Mouse (Mus musculus) central nervous system, embryonic 18 days (tissue): ENCODE results near the gene Rpl37. TPM values are rescaled to one million over a fixed set of nuclear protein-coding genes. Genes with fewer than 3 reads are reported as not detected.

Experiments
- polyA plus RNA-seq: library from polyadenylated mRNA; depleted of rRNA; stranded (reverse); fragments of >200 nt; gene quantifications from 2 replicates; pipeline ENCODE4 v1.2.3, GENCODE M21; 2012; rRNA removed

The Rpl37 gene
- polyA plus RNA-seq = 1,341 and 1,479 TPM in 2 replicates

DNA sequence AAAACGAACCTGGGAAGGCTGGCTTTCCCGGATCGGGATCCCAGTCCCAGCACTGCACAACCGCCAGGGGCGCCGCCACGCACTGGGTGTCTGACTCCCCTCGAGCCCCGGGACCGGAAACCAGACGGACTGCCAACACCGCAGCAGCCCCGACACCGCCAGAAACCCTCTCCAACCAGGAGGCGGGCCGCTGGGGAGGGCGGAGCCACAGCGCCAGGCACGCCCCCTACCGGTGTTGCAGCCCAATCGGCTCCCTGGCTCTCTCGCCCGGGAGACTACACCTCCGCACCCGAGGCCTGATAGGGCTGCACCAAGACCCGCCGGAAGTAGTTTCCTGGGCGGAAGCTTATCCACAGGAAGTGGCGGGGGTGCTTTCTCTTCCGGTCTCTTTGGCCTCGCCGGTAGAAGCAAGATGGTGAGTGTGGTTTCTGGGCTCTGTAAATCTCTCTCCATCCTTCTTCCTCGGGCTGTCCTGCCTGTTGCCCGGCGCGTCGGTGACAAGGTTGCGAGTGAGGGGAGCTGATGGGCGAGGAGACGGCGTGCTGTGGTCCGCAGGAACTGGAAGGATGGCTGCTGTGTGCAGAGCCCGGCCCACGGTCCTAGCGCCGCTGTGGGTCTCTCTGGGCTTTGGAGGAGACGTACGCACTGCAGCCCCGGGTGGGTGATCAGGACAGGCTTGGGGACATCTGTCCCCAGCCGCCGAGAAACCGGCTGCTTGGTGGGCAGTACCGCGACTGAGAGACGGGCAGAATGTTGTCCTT is at the start of gene Rpl37:
TSS of gene Rpl37 (plus strand) at position 376 of the 761 bp plus-strand sequence.

DNA sequence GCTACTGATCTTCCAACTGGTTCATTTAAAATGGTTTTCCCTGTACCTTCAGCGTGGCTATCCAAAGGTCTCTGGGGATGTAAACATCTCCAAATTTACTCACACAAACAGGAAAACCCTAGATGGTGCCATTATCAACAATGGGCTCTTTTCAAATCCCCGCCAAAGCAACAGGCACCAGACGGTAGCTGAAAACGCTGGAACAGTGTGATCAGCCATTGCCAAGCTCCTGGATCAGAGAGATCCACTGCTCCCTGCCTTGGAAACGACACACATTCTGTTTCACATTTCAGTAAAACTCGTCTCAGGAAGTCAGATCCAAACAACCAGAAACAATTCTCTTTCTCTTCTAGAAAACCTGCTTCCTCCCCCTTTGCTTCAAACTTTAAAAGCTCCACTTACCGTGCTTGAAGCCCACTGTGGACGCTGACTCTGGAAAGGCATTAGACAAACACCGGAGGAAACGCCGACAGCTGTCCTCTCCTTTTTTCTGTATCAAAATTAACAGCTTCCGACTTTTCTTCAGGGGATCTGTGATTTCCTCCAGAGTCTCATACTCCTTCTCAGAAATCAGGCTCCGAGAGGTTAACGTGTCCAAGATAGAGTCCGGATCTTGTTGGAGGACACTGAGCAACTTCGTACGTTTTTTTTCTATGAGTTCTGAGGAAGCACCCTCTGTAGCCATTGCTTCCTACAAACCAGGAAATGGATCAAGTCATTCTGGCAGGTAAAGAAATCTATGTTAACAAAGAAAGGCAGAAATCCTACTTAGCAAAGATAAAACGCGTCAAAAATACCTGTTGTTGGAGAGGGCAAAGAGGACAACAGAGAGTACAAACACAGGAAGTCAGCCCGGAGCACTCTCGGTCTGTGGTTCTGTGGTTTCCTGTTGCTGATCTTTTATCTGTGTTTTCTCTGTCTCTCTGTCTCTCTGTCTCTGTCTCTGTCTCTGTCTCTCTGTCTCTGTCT is 8.5 kb upstream of the Rpl37 start, which contains the start of gene Card6:
TSS of gene Card6 (minus strand) at position 854 of the 969 bp plus-strand sequence.

DNA sequence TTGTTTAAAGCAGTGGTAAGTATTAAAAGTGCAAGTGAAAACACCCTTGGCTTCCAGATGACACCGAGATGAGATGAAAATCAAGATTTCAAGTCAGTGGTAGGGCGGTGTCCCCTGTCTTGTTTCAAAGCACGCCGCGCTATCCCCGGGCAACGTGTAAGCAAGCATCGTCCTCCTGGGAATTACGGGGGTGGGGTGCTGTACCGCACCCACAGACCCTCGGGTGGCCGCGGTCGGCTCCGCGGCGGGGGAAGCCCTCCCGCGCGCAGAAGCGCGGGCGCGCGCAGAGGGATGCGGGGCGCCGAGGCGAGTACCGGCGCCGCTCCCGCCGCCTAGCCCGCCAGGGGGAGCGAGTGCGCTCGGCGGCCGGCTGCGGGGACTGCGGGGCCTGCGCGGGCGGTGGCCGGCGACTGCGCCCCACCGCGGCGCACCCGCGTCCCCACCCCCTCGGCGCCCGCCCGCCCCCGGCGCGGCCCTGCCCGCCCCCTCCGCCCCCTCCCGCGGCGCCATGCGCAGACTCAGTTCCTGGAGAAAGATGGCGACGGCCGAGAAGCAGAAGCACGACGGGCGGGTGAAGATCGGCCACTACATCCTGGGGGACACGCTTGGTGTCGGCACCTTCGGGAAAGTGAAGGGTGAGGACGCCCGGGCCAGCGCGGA is 27.0 kb downstream of the Rpl37 start, which contains the start of gene Prkaa1:
TSS of gene Prkaa1 (plus strand) at position 501 of the 660 bp plus-strand sequence.

Other genes starting within 250 kb of the Rpl37 start
- gene Mroh2b, start 217.9 kb upstream of the Rpl37 start, polyA plus RNA-seq = not detected in 2 replicates
- gene C7, start 52.9 kb upstream of the Rpl37 start, polyA plus RNA-seq = 0.20 and 0.25 TPM in 2 replicates
- gene Card6, start 8.1 kb upstream of the Rpl37 start, polyA plus RNA-seq = 0.36 and 0.62 TPM in 2 replicates
- gene Prkaa1, start 27.2 kb downstream of the Rpl37 start, polyA plus RNA-seq = 12.3 and 12.9 TPM in 2 replicates
- 33.5 and 34.4 TPM in 2 replicates for gene Ttc33, start 68.9 kb downstream of the Rpl37 start, polyA plus RNA-seq
- 0.90 and 1.0 TPM in 2 replicates for gene Ptger4, start 127.5 kb downstream of the Rpl37 start, polyA plus RNA-seq